Mouse (Mus musculus) spleen, embryonic (tissue): Measurements from ENCODE around the gene Fam19a2.

Experiments used
- CTCF ChIA-PET: fragments of 350-600 bp; sonication (Branson Sonifier 250); formaldehyde crosslinking; loops from one replicate; lab custom pipeline; 2022; lab: Charles Lee

Gene Fam19a2

DNA sequence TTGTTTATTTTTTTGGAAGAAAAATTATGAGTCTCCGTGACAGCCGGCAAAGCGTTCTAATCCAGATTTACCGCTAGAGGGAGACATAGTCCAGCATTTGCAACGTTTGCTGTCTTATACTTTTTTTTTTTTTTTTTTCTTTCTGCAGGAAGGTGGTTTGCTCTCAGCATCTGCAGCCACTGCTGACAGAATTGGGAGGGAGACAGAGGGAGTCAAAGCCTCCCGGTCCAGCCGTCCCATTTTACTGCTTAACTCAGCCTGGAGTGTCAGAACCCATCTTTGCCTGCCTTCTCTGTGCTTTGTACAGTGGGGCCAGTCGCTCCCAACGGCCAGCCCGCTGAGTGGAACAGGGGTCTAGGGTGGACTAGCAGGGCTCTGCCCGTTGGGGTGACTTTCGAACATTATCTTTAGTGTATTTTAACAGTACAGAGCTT lies at the start of gene Fam19a2:
TSS of gene Fam19a2 (plus strand) at position 121 of the 434 bp plus-strand sequence.
- CTCF ChIA-PET, result no interaction called here

GRCm38 (mm10) chr10:123222785-123223184 lies 41.0 kb upstream of the Fam19a2 start:
- CTCF ChIA-PET, result no interaction called here

GRCm38 (mm10) chr10:123229420-123229819 lies 34.4 kb upstream of the Fam19a2 start:
- CTCF ChIA-PET, result no interaction called here

- CTCF ChIA-PET, result interaction anchor here (0.6 kb wide), 1 partner anchor 34 kb away, joined by 3 read pairs; no protein-coding TSS in a partner anchor
Measured at GRCm38 (mm10) chr10:123248063-123248462, 15.7 kb upstream of the Fam19a2 start.

GRCm38 (mm10) chr10:123251904-123252303 lies 11.9 kb upstream of the Fam19a2 start:
- CTCF ChIA-PET, result no interaction called here

GRCm38 (mm10) chr10:123254299-123254698 lies 9.5 kb upstream of the Fam19a2 start:
- CTCF ChIA-PET, result interaction anchor here (0.6 kb wide), 1 partner anchor 57 kb away, joined by 3 read pairs; no protein-coding TSS in a partner anchor

- CTCF ChIA-PET, result interaction anchor here (0.7 kb wide), 1 partner anchor 562 kb away, joined by 3 read pairs; no protein-coding TSS in a partner anchor
Measured at GRCm38 (mm10) chr10:123255674-123256348, 8.0 kb upstream of the Fam19a2 start.

GRCm38 (mm10) chr10:123264461-123265191 lies 830 bp downstream of the Fam19a2 start:
- CTCF ChIA-PET, result no interaction called here

- CTCF ChIA-PET, result no interaction called here
Measured at GRCm38 (mm10) chr10:123265241-123265790, 1.5 kb downstream of the Fam19a2 start.

GRCm38 (mm10) chr10:123268568-123268967 lies 4.8 kb downstream of the Fam19a2 start:
- CTCF ChIA-PET, result no interaction called here

GRCm38 (mm10) chr10:123274554-123274953 lies 10.8 kb downstream of the Fam19a2 start:
- CTCF ChIA-PET, result no interaction called here

DNA sequence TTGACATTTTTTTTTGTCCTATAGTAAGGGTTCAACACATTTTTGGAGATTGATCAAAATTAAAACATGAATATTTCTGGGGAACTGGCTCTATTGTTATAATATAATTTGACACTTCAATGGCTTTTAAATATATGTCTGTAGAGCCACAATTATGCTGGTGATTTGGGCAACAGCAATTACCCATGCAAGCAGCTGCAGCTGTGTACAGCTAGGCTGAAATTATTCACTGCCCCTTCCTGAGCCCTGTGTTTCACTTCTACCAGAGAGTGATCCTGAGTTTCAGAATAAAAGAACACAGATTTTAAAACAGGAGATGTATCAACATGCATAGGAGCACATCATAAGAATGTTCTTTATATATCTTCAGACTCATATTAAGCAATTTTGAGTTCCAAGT lies 43.5 kb downstream of the Fam19a2 start:
- CTCF ChIA-PET, result no interaction called here

- CTCF ChIA-PET, result no interaction called here
Measured at GRCm38 (mm10) chr10:123326271-123326670, 62.5 kb downstream of the Fam19a2 start.

- CTCF ChIA-PET, result no interaction called here
Measured at GRCm38 (mm10) chr10:123341280-123341679, 77.5 kb downstream of the Fam19a2 start.

- CTCF ChIA-PET, result no interaction called here
Measured at GRCm38 (mm10) chr10:123342591-123343236, 78.9 kb downstream of the Fam19a2 start.

DNA sequence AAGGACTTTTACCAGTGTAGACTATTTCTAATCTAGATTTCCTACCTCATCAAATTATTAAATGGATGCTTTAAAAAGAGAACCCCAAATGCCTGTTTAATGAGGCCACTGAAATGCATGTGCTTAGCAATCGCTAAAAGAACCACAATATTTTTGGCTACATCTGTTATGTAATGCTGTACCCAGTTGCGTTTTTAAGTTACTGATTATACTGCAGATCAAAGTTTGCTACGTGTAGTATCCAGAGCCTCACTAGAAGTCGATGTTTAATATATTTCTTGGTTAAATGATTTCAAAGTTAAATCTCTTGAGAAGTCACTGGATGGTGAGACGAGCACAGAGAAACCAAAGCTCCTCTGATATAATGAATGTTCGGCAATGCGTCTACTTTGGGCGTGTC lies 82.5 kb downstream of the Fam19a2 start:
- CTCF ChIA-PET, result no interaction called here

- CTCF ChIA-PET, result no interaction called here
Measured at GRCm38 (mm10) chr10:123353667-123354066, 89.9 kb downstream of the Fam19a2 start.

- CTCF ChIA-PET, result no interaction called here
Measured at GRCm38 (mm10) chr10:123357010-123357409, 93.2 kb downstream of the Fam19a2 start.

- CTCF ChIA-PET, result no interaction called here
Measured at GRCm38 (mm10) chr10:123360492-123360891, 96.7 kb downstream of the Fam19a2 start.

GRCm38 (mm10) chr10:123364628-123365027 lies 100.8 kb downstream of the Fam19a2 start:
- CTCF ChIA-PET, result no interaction called here

- CTCF ChIA-PET, result no interaction called here
Measured at GRCm38 (mm10) chr10:123367152-123367864, 103.5 kb downstream of the Fam19a2 start.
